Mouse (Mus musculus) neural tube, embryonic 15.5 days (tissue): ENCODE data around the gene Rad51b. TPM values are rescaled to one million over a fixed set of nuclear protein-coding genes. Genes with fewer than 3 reads are reported as not detected.
A peak's percentile ranks its signal among the peaks of the same experiment; 100 is the strongest.

ENCODE experiments used
- ATAC-seq: fragments of 200-750 bp; cut with Nextera tagmentation; 2 replicates; pipeline ENCODE4 v1.8.0; 2017; ENCODE audit warnings: mild to moderate bottlenecking, moderate TSS enrichment, moderate library complexity; ENCODE audit not compliant: low FRiP score
- H3K27ac ChIP-seq: fragments of 300-500 bp; sonication (generic); replicated peaks from 2 replicates; pipeline ENCODE4 v1.5.1; 2015; ENCODE audit warnings: mild to moderate bottlenecking, inconsistent platforms
- H3K27me3 ChIP-seq: fragments of 300-500 bp; sonication (generic); replicated peaks from 2 replicates; pipeline ENCODE4 v1.6.1; 2015; ENCODE audit warnings: inconsistent platforms
- H3K36me3 ChIP-seq: fragments of 300-500 bp; sonication (generic); 2 replicates; pipeline ENCODE4 v1.6.1; 2015; ENCODE audit warnings: inconsistent platforms
- H3K4me1 ChIP-seq: fragments of 300-500 bp; sonication (generic); 2 replicates; pipeline ENCODE4 v1.6.1; 2015; ENCODE audit warnings: inconsistent platforms
- H3K4me2 ChIP-seq: fragments of 300-500 bp; sonication (generic); 2 replicates; pipeline ENCODE4 v1.6.1; 2015; ENCODE audit warnings: inconsistent platforms, mild to moderate bottlenecking, moderate library complexity
- H3K4me3 ChIP-seq: fragments of 300-500 bp; sonication (generic); replicated peaks from 2 replicates; pipeline ENCODE4 v1.5.1; 2015; ENCODE audit warnings: mild to moderate bottlenecking, inconsistent platforms
- H3K9ac ChIP-seq: fragments of 300-500 bp; sonication (generic); replicated peaks from 2 replicates; pipeline ENCODE4 v1.6.1; 2015; ENCODE audit warnings: mild to moderate bottlenecking, inconsistent platforms
- H3K9me3 ChIP-seq: fragments of 300-500 bp; sonication (generic); replicated peaks from 2 replicates; pipeline ENCODE4 v1.6.1; 2016; ENCODE audit warnings: inconsistent platforms
- WGBS: fragments of 180-500 bp; shearing (Covaris S2); methylation state at CpG from one replicate; pipeline ENCODE4 v1.1.7; 2015; ENCODE audit warnings: mixed read lengths; 5-methylcytosine and 5-hydroxymethylcytosine counted together
- polyA plus RNA-seq: library from polyadenylated mRNA; unstranded; fragments of >200 nt; fragmentation: Nextera tagmentation; extraction: Ambion mirVana; gene quantifications from 2 replicates; pipeline ENCODE4 v1.2.1, GENCODE M21; 2015

The Rad51b gene
- polyA plus RNA-seq, 1 experiment from 2014 or later: 1.4 TPM

DNA sequence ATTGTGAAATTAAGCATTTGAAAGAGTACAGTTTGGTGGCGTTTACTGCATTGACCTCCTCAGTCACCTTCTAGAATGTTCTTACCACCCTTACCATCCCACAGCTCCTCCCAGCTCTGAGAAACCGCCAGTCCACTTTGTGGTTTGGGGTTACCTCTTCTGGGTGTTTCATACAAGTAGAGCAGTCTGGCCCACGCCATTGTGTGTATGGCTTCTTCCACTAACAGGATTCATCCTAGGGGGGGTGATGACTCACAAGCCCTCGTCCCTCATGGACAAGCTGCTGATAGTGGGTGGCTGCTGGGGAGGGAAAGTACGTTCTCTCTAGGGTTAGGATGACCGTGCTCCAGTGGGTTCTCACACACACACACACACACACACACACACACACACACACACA lies 535.5 kb downstream of the Rad51b start:
- WGBS: 96% methylated on average over 6 of the region's 6 CpGs
- no peak overlapping the region for H3K27ac ChIP-seq
- no peak overlapping the region for H3K4me2 ChIP-seq
- H3K4me1 ChIP-seq: no peaks in the 10 kb centered on the region
- ATAC-seq: no peak
- H3K27me3 ChIP-seq: no peaks in the 10 kb centered on the region
- no peak overlapping the region for H3K4me3 ChIP-seq
- no peaks in the 10 kb centered on the region for H3K9me3 ChIP-seq
- no peaks in the 10 kb centered on the region for H3K36me3 ChIP-seq
- H3K9ac ChIP-seq: no peak overlapping the region

DNA sequence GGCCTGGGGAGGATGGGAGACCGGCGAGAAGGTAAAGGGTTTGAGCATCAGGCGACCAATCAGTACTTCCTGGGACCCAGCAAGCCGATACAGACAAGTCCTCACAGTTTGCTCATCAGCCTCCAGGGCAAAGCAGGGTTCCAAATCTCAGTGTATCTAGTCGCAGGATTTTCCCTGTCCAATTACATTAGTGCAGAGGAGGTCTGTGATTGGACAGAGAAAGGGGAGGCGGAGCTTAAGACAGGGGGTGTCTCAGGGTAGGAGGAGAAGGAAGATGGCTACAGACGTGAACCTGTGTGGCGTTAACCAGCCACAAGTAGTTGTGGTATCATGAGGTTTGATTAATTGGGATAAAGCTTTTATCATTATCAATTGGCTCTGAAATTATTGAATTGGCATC lies 538.4 kb downstream of the Rad51b start:
- WGBS: 93% methylated on average over 8 of the region's 8 CpGs
- Histone ChIP-seq H3K4me2 (no peak overlapping the region), H3K36me3 (no peaks in the 10 kb centered on the region), H3K27ac (no peak overlapping the region), H3K27me3 (no peaks in the 10 kb centered on the region), H3K4me1 (peaks cover 21% of the 10 kb centered on the region), H3K4me3 (no peak overlapping the region), H3K9me3 (no peaks in the 10 kb centered on the region), H3K9ac (no peak overlapping the region)
- no peak for ATAC-seq

DNA sequence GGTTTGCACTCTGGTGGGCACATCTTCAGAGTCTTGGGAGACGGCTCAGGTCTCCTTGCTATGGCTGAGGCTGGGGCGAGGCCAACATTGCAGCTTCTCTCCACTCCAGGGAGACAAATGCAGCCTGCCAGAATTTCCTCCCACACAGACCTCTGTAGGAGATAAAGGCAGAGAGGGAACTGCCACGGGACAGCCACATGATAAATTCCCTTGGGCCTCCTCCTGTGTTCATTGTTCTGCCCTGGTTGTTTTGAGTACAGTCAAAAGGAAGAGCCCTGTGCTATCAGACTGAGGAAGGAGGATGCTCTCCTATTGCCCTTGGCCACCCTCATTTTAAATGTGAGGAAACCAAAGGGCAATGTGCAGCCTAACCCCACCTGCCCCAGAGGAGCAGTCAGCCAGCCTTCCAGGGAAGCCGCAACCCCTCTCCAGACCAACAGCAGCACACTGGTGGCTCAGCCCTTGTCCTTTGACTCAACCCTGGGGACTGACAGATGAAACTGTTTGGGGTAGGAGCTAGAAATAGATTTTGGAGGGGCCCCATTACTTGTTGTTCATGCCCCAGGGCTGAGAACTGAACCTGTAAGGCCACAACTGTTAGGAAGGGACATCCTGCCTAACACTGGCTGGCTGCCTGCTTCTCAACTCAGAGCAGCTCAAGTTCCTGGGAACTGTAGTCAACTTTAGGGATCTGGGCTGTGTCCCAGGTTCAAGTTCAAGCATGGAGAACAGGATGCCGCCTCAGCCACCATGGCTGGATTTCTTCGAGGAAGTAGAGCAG lies 541.3 kb downstream of the Rad51b start:
- peaks cover 34% of the 10 kb centered on the region for H3K4me1 ChIP-seq
- no peak for ATAC-seq
- H3K27ac ChIP-seq: peak overlapping the region; percentile 63
- no peak overlapping the region for H3K9ac ChIP-seq
- H3K27me3 ChIP-seq: no peaks in the 10 kb centered on the region
- no peak overlapping the region for H3K4me2 ChIP-seq
- H3K4me3 ChIP-seq: no peak overlapping the region
- no peaks in the 10 kb centered on the region for H3K36me3 ChIP-seq
- WGBS: 45% methylated on average over 6 of the region's 6 CpGs
- H3K9me3 ChIP-seq: no peaks in the 10 kb centered on the region

DNA sequence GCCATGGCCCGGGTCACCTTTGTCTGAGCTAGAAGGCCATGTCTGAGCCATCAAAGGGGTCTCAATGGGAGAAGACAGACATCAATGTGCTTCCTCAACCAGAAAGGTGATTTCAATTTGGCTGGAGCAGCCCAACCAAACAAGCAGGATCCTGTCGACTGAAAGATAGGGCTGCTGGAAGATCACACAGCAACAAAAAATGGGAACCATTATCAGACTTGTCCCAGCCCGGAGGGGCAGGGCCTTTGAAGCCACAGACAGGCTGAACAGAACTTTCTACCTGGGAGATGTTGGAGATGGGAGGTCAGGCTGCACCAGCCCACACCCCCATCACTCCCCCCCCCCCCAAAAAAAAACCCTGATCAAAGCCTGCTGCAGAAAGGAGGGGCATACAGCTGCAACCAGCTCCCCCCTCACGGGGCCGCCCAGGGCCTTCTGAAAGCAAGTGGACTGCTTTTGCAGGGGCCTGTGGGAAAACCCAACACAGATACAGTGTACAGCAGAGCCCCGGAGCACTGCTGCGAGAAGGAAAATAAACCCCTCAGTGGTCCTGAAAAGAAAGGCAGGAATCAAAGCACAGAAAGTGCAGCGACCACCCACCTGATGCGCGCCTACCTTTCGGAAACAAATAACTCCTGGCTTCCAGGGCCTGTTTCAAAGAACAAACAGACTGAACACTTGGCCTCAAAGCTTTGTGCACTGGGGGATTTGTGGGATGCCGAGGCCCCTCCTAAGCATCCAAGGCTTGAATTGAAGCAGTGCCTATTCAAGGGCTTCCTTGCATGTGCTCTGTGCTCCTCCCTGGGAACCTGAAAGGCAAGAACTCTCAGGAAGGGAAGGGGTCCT lies 542.2 kb downstream of the Rad51b start:
- WGBS: 34% methylated on average over 12 of the region's 12 CpGs
- Histone ChIP-seq H3K4me3 (no peak overlapping the region), H3K9ac (no peak overlapping the region), H3K9me3 (no peaks in the 10 kb centered on the region), H3K27me3 (no peaks in the 10 kb centered on the region), H3K27ac (0 out of 2 replicates have a peak overlapping the region, but pooled peaks have one; percentile 58), H3K36me3 (no peaks in the 10 kb centered on the region), H3K4me1 (peaks cover 42% of the 10 kb centered on the region), H3K4me2 (no peak overlapping the region)
- no peak for ATAC-seq

DNA sequence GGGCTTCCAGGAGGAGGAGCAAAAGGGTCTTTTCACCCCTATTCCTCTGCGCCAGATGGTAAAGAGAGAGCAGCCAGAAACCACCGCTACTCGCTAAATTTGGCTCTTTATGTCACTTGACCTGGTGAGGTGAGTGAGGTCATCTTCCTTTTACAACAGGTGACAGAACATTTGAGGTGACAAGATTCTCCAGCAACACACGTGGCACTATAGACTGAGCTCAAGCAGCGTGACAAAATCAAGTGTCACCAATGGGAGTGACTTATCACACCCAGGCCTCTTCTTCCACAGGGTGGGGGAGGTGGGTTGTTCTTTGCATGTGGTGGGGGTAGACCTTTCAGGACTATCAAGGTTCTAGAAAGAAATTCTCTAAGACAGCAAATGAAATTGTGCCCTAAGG lies 543.4 kb downstream of the Rad51b start:
- Histone ChIP-seq H3K36me3 (no peaks in the 10 kb centered on the region), H3K4me2 (no peak overlapping the region), H3K9me3 (no peaks in the 10 kb centered on the region), H3K4me3 (no peak overlapping the region), H3K27me3 (no peaks in the 10 kb centered on the region), H3K4me1 (peaks cover 46% of the 10 kb centered on the region), H3K27ac (no peak overlapping the region), H3K9ac (no peak overlapping the region)
- 69% methylated on average over 5 of the region's 5 CpGs for WGBS
- no peak for ATAC-seq

DNA sequence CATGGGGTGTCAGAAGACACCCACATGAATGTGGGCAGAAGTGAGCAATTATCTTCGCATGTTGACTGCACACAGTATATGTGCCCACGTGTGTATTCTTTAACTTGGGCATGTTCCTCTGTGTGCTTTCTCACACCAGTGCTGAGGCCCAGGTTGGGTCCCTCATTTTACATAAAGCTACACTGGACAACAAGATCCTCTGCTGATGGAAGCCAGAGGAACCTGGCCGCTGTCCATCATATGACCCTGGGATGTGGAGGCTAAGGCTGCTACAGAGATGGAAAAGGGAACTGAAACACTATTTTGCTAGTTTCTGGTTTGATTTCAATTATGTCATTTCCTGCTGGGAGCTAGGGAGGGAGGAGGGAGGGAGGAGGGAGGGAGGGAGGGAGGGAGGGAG lies 544.2 kb downstream of the Rad51b start:
- Histone ChIP-seq H3K27me3 (no peaks in the 10 kb centered on the region), H3K9ac (no peak overlapping the region), H3K27ac (no peak overlapping the region), H3K4me3 (no peak overlapping the region), H3K9me3 (no peaks in the 10 kb centered on the region), H3K36me3 (no peaks in the 10 kb centered on the region), H3K4me2 (no peak overlapping the region), H3K4me1 (peaks cover 46% of the 10 kb centered on the region)
- ATAC-seq: no peak
- 91% methylated on average over 3 of the region's 3 CpGs for WGBS

DNA sequence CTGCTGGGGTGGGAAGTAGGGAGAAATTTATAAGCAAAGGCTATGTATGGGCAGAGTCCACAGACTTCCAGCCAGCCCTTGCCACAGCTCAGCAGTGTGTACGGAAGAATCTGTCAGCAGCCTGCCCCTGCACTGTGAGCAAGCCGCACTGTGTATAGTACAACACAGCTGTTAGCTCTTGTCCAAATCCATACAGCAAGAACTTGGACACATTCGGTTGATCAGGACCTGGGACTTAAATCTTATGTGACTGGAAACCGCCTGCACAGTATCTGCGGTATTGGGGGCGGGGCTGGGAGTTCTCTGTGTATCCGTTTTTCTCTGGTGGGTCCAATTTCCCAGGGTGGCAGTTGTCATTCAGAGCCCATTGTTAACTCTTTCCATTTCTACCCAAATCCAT lies 545.2 kb downstream of the Rad51b start:
- Histone ChIP-seq H3K4me3 (no peak overlapping the region), H3K4me2 (no peak overlapping the region), H3K4me1 (peaks cover 46% of the 10 kb centered on the region), H3K27ac (peak overlapping the region; percentile 56), H3K9ac (no peak overlapping the region), H3K9me3 (no peaks in the 10 kb centered on the region), H3K36me3 (no peaks in the 10 kb centered on the region), H3K27me3 (no peaks in the 10 kb centered on the region)
- no peak for ATAC-seq
- 38% methylated on average over 7 of the region's 7 CpGs for WGBS

DNA sequence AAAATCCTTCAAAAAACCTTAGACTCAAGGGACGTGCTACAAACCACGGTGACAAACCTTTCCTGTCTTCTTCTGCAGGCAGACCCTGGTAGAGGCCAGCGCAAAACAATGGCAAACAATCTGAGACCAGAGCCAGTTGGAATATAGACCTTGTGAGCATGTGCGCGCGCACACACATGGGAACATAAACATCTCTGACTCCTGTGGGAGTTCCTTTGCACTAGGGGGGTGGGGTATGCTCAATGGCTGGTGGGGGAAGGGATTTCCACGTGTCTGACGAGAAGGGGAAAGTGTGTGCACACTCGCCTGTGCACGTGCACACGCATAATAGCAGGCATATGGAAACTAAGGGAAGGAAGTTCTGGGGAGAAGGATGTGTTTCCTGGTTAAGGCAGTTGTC lies 545.9 kb downstream of the Rad51b start:
- no peak for ATAC-seq
- Histone ChIP-seq H3K4me3 (no peak overlapping the region), H3K4me2 (no peak overlapping the region), H3K9ac (no peak overlapping the region), H3K4me1 (peaks cover 44% of the 10 kb centered on the region), H3K27ac (peak overlapping the region; percentile 56), H3K9me3 (no peaks in the 10 kb centered on the region), H3K36me3 (no peaks in the 10 kb centered on the region), H3K27me3 (no peaks in the 10 kb centered on the region)
- 74% methylated on average over 11 of the region's 11 CpGs for WGBS

DNA sequence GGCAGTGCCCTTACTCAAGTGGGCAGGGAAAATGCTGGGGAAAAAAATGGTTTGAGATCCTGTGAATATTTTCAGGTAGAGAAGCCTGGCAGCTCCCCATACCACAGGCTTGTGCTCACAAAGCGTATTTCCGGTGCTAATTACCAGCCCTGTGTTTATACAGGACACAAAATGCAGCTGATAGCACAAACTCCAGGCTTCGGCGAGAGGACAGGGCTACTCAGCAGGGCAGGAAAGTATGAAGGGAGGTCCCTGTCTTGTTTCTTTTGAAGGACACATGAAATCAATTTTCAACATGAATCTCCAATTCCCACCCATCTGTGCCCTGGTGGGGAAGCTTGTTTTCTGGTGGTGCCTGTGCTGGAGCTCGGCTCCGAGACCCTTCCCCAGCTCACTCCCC lies 546.4 kb downstream of the Rad51b start:
- peaks cover 39% of the 10 kb centered on the region for H3K4me1 ChIP-seq

DNA sequence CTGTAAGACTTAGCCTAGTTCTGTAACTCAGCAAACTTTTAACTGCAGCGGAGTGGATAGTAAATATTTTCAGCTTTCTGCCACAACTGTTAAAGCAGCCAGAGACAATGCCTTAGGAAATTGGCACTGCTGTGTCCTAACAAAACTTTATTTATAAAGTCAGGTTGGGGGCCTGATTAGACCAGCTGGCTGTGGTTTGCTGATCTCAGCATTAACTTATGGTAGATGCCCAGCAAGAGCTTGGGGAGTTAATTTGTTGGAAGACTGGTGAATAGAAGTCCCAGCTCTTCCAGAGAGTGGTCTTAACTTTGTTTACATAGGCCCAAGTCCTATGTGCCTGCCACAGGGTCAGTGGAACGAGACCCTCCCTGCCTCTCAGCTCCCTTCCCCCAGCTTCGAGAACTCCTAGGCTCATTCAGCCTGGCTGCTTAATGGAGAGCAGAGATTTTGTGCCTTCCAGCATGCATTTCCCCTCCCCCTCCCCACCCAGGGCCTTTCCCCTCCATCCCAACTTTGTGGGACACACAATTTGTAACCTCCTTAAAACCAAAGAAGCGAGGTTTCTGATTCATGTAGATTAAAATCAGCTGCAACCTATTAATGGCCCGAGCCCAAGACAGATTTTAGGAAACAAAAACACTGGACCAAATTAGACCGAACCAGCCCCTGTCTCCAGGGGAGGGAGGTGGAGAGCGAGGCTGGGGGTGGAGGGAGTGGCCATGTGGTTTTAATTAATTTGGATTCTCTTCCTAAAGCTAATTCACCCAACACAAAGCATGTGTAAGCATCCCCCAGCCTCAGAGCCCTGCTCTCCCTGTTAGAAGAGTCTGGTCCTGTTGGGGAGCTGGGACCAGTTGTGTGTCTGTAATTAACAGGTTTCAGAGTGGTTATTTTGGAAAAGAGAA lies 549.4 kb downstream of the Rad51b start:
- 50% methylated on average over 7 of the region's 7 CpGs for whole genome bisulfite sequencing
- Histone ChIP-seq H3K4me2 (no peak overlapping the region), H3K9me3 (no peaks in the 10 kb centered on the region), H3K27ac (no peak overlapping the region; the same call in 1 of the 2 replicates), H3K4me1 (peaks cover 25% of the 10 kb centered on the region), H3K9ac (no peak overlapping the region), H3K27me3 (no peaks in the 10 kb centered on the region), H3K4me3 (no peak overlapping the region), H3K36me3 (no peaks in the 10 kb centered on the region)
- no peak for ATAC-seq

More for the DNA sequence above, 546.4 kb downstream of the Rad51b start:
- H3K9me3 ChIP-seq: no peaks in the 10 kb centered on the region
- no peak overlapping the region for H3K9ac ChIP-seq
- no peak for ATAC-seq
- no peak overlapping the region for H3K4me3 ChIP-seq
- peak overlapping the region; percentile 56 for H3K27ac ChIP-seq
- no peaks in the 10 kb centered on the region for H3K27me3 ChIP-seq
- H3K36me3 ChIP-seq: no peaks in the 10 kb centered on the region
- H3K4me2 ChIP-seq: no peak overlapping the region
- WGBS: 51% methylated on average over 6 of the region's 6 CpGs

DNA sequence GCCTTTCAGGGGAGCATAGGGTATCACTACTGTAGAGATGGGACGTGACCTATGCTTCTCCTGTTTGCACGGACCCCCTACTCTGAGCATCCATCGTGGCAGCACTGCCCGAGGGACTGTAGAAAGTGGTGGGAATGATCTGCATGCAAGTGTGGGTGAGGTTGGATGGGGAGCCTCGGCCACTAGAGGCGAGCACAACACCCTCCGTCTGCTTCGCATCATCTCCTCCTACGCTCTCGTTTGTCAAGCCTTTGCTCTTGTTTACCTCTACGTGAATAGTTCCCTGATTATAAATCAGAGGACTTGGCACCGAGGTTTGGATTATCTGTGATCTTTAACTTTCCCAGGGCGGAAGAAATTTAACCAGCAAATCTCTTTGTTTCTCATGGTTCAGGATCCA lies 551.5 kb downstream of the Rad51b start:
- no peak for ATAC-seq
- no peak overlapping the region for H3K9ac ChIP-seq
- no peak overlapping the region for H3K27ac ChIP-seq
- H3K4me2 ChIP-seq: no peak overlapping the region
- H3K9me3 ChIP-seq: no peaks in the 10 kb centered on the region
- H3K4me3 ChIP-seq: no peak overlapping the region
- peaks cover 10% of the 10 kb centered on the region for H3K4me1 ChIP-seq
- no peaks in the 10 kb centered on the region for H3K36me3 ChIP-seq
- WGBS: 75% methylated on average over 13 of the region's 13 CpGs
- no peaks in the 10 kb centered on the region for H3K27me3 ChIP-seq
